ENCODE assay signal across 17 mouse cellular contexts in genomic region chr15:88723205-88723604, GRCm38 (mm10).
"Had no signal": no experiment of that assay in that cellular context is flagged by ENCODE, and none has a peak within 500 bp of the region (broad histone marks: within the 10 kb centered on the region; RNA-seq: fewer than 3 reads in every experiment).

No protein-coding gene starts in this region.

- H3K9ac ChIP-seq: liver, embryonic 13.5 days; liver, embryonic 15.5 days; liver, postnatal 0 days; lung, embryonic 15.5 days; midbrain, embryonic 12.5 days; neural tube, embryonic 12.5 days; stomach, embryonic 15.5 days had no signal

- H3K27ac ChIP-seq: liver, embryonic 13.5 days; liver, embryonic 15.5 days; lung, embryonic 15.5 days; macrophage; midbrain, embryonic 12.5 days; neural tube, embryonic 12.5 days; stomach, embryonic 15.5 days had no signal

- H3K9me3 ChIP-seq: liver, embryonic 13.5 days; liver, embryonic 15.5 days; lung, embryonic 15.5 days; megakaryocyte, embryonic 14.5 days; midbrain, embryonic 12.5 days; neural tube, embryonic 12.5 days; stomach, embryonic 15.5 days had no signal

- H3K4me3 ChIP-seq: liver, embryonic 13.5 days; liver, embryonic 15.5 days; lung, embryonic 15.5 days; megakaryocyte, embryonic 14.5 days; midbrain, embryonic 12.5 days; neural tube, embryonic 12.5 days; stomach, embryonic 15.5 days had no signal

- H3K4me1 ChIP-seq: lung, embryonic 15.5 days; stomach, embryonic 15.5 days had no signal

- H3K4me2 ChIP-seq: liver, embryonic 13.5 days; liver, embryonic 15.5 days; lung, embryonic 15.5 days; midbrain, embryonic 12.5 days; neural tube, embryonic 12.5 days; stomach, embryonic 15.5 days had no signal

- DNase-seq: liver, embryonic 13.5 days; liver, postnatal 0 days; lung, adult 2 months; lung, postnatal 10 days; lung, postnatal 36 days; midbrain, embryonic 14.5 days; right cerebral cortex, postnatal 14 days; thymus, adult 18-20 months; thymus, postnatal 25 days; thymus, postnatal 4 days had no signal

- ATAC-seq: liver, postnatal 0 days had no signal

- H3K27me3 ChIP-seq: liver, embryonic 13.5 days; liver, embryonic 15.5 days; lung, embryonic 15.5 days; megakaryocyte, embryonic 14.5 days; midbrain, embryonic 12.5 days; neural tube, embryonic 12.5 days; stomach, embryonic 15.5 days had no signal
